Mouse (Mus musculus): Measurements from ENCODE around the gene Chd3. TPM values are rescaled to one million over a fixed set of nuclear protein-coding genes. Genes with fewer than 3 reads are reported as not detected.
A peak's percentile ranks its signal among the peaks of the same experiment; 100 is the strongest.

Chd3 gene
- total and polyA plus RNA-seq, 2 experiments from 2014 or later, result 12.4 to 23.6 TPM

- ATAC-seq (ENCODE audit: insufficient read depth, low read depth) (no peak), DNase-seq (ENCODE audit: low spot score) (no peak)
- Histone ChIP-seq H3K9ac (replicated peaks; ENCODE audit: low read depth, low read length) (no peak overlapping the region), H3K27ac (ENCODE audit: low read depth) (no peak overlapping the region), H3K27me3 (ENCODE audit: control insufficient read depth, insufficient read depth, low read length) (no peaks in the 10 kb centered on the region), H3K4me3 (ENCODE audit: low read depth, low read length) (no peak overlapping the region), H3K9me3 (replicated peaks; ENCODE audit: control insufficient read depth, low read length) (no peaks in the 10 kb centered on the region), H3K36me3 (replicated peaks; ENCODE audit: control insufficient read depth, insufficient read depth, low read length) (peaks cover 70% of the 10 kb centered on the region), H3K4me1 (ENCODE audit: control insufficient read depth, insufficient read depth) (peaks cover 7% of the 10 kb centered on the region; the same call in 1 of the 2 replicates), H3K4me2 (ENCODE audit: low read depth, low read length) (no peak overlapping the region)
- 91% methylated on average over 24 of the region's 24 CpGs for WGBS
- TF ChIP-seq EP300 (IDR thresholded peaks at IDR 0.05; ENCODE audit: low read depth) (no peak), CTCF (IDR thresholded peaks at IDR 0.05; ENCODE audit: low read depth) (no peak)
Measured at GRCm38 (mm10) chr11:69405397-69406200, 36.4 kb upstream of the Chd3 start.

DNA sequence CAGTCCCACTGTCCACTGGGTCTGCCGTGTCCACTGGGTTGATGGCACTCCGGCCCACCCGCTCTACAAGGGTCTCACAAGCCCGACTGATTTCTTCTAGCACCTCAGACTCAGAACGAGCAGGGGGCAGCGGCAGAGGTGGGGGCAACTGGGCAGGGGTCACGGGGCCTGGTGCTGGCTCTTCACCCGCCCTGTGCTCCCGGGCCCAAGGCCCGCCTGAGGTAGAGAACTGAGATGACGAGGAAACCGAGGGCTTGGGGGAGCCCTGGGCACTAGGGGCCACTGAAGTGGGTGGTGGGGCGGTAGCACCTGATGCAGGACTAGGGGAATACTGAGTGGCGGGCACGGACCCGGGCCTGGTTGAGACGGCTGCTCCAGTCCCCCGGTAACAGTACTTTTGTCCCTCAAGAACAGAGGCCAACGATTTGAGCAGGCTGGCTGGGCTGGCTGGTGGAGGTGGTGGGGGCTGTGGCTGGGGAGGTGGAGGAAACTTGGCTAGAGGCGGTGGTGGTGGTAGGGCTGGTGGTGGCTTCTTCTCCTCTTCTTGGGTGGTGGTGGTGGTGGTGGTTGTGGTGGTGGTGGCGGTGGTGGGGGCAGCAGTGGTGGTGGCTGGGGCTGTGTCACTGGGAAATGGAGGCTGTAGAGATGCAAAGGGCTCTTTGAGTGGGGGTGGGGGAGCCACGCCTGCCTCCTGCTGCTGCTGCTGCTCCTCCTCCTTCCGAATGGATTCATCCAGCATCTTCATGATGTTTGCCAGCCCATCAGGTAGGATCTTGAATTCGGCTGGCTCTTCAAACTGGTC lies 35.6 kb upstream of the Chd3 start:
- whole genome bisulfite sequencing, result 89% methylated on average over 21 of the region's 24 CpGs
- no peaks in the 10 kb centered on the region for H3K27me3 ChIP-seq (ENCODE audit: control insufficient read depth, insufficient read depth, low read length)
- no peak overlapping the region for H3K4me2 ChIP-seq (ENCODE audit: low read depth, low read length)
- no peak for DNase-seq (ENCODE audit: low spot score)
- H3K9ac ChIP-seq (replicated peaks; ENCODE audit: low read depth, low read length), result no peak overlapping the region
- TF ChIP-seq CTCF (IDR thresholded peaks at IDR 0.05; ENCODE audit: low read depth), result no peak
- no peaks in the 10 kb centered on the region for H3K9me3 ChIP-seq (replicated peaks; ENCODE audit: control insufficient read depth, low read length)
- peaks cover 7% of the 10 kb centered on the region; the same call in 1 of the 2 replicates for H3K4me1 ChIP-seq (ENCODE audit: control insufficient read depth, insufficient read depth)
- H3K36me3 ChIP-seq (replicated peaks; ENCODE audit: control insufficient read depth, insufficient read depth, low read length), result peaks cover 78% of the 10 kb centered on the region
- no peak overlapping the region for H3K4me3 ChIP-seq (ENCODE audit: low read depth, low read length)
- ATAC-seq (ENCODE audit: insufficient read depth, low read depth), result no peak
- no peak overlapping the region for H3K27ac ChIP-seq (ENCODE audit: low read depth)

DNA sequence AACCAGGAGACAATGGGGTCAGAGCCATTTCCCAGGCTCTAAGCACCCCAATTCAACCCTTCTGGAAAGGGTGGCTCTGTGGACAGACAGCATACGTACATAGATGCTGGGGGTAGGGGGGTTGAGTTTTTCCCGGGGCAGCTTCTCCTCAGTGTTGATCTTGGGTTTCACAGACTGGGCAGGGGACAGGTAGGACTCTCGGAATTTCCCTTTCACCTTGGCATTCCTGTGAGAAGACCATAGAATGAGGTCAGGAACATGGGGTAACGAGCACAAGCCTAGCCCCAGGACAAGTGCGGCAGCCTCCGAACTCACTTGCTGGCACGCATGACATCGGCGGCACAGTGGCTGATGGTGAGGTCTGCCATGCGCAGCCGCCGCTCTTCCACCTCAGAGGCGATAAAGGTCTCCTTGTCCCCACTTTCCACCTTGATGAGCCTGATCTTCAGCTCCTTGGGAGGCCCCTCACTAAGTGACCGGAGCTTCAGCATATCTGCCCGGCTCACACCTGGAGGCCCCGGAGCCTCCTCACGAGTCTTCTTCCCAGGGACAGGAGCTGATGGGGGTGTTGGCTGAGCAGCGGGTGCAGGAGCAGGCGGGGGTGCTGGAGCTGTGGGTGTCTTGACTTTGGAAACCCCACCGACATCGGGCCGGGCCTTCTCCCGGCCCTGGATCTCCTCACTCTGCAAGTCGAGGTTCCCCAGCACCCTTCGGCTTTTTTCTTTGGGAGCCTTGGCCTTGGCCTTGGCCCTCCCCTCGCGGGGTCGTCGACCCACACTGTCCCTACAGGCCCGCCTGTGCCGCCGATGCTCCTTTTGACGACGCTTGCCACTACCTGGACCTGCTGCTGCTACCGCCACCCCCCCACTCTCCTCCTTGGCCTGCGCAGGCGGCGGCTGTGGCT lies 34.7 kb upstream of the Chd3 start:
- H3K9ac ChIP-seq (replicated peaks; ENCODE audit: low read depth, low read length), result no peak overlapping the region
- no peak for TF ChIP-seq CTCF (IDR thresholded peaks at IDR 0.05; ENCODE audit: low read depth)
- no peaks in the 10 kb centered on the region for H3K9me3 ChIP-seq (replicated peaks; ENCODE audit: control insufficient read depth, low read length)
- H3K4me1 ChIP-seq (ENCODE audit: control insufficient read depth, insufficient read depth), result peaks cover 7% of the 10 kb centered on the region; the same call in 1 of the 2 replicates
- H3K27me3 ChIP-seq (ENCODE audit: control insufficient read depth, insufficient read depth, low read length), result no peaks in the 10 kb centered on the region
- no peak overlapping the region for H3K27ac ChIP-seq (ENCODE audit: low read depth)
- DNase-seq (ENCODE audit: low spot score) (no peak), ATAC-seq (ENCODE audit: insufficient read depth, low read depth) (no peak)
- H3K36me3 ChIP-seq (replicated peaks; ENCODE audit: control insufficient read depth, insufficient read depth, low read length), result peaks cover 84% of the 10 kb centered on the region
- H3K4me2 ChIP-seq (ENCODE audit: low read depth, low read length), result no peak overlapping the region
- 89% methylated on average over 34 of the region's 38 CpGs for WGBS
- no peak overlapping the region for H3K4me3 ChIP-seq (ENCODE audit: low read depth, low read length)

DNA sequence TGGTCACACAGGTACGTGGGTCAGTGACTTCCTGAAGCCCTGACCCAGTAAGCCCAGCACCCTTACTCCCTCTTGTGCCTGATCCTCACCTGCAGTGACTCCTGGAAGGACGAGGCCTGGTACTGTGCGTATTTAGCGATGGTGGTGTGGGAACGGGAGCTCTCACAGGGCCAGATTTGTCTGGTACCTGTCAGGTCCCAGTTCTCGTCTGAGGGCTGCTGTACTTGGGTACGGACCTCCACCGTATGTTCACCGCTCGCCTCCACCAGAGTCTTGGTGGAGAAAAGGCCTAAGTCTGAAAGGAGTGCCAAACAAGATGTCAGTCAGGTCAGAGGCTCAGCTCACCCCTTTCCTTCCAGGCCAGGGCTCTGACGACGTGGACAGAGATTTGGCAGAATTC lies 32.8 kb upstream of the Chd3 start:
- H3K36me3 ChIP-seq (replicated peaks; ENCODE audit: control insufficient read depth, insufficient read depth, low read length), result peaks cover 76% of the 10 kb centered on the region
- no peaks in the 10 kb centered on the region for H3K27me3 ChIP-seq (ENCODE audit: control insufficient read depth, insufficient read depth, low read length)
- WGBS, result 88% methylated on average over 12 of the region's 12 CpGs
- TF ChIP-seq EP300 (IDR thresholded peaks at IDR 0.05; ENCODE audit: low read depth), result no peak
- no peak for TF ChIP-seq CTCF (IDR thresholded peaks at IDR 0.05; ENCODE audit: low read depth)
- no peak for ATAC-seq (ENCODE audit: insufficient read depth, low read depth)
- no peaks in the 10 kb centered on the region for H3K4me1 ChIP-seq (ENCODE audit: control insufficient read depth, insufficient read depth)
- DNase-seq (ENCODE audit: low spot score), result peak; percentile 4
- H3K9me3 ChIP-seq (replicated peaks; ENCODE audit: control insufficient read depth, low read length), result no peaks in the 10 kb centered on the region
- H3K4me2 ChIP-seq (ENCODE audit: low read depth, low read length), result no peak overlapping the region
- no peak overlapping the region for H3K9ac ChIP-seq (replicated peaks; ENCODE audit: low read depth, low read length)
- H3K4me3 ChIP-seq (ENCODE audit: low read depth, low read length), result no peak overlapping the region
- H3K27ac ChIP-seq (ENCODE audit: low read depth), result no peak overlapping the region

- DNase-seq (ENCODE audit: low spot score) (peak; percentile 94), ATAC-seq (ENCODE audit: insufficient read depth, low read depth) (peak; percentile 63)
- Histone ChIP-seq H3K4me2 (ENCODE audit: low read depth, low read length) (no peak overlapping the region), H3K27me3 (ENCODE audit: control insufficient read depth, insufficient read depth, low read length) (no peaks in the 10 kb centered on the region), H3K4me1 (ENCODE audit: control insufficient read depth, insufficient read depth) (no peaks in the 10 kb centered on the region), H3K27ac (ENCODE audit: low read depth) (no peak overlapping the region), H3K4me3 (ENCODE audit: low read depth, low read length) (no peak overlapping the region), H3K9me3 (replicated peaks; ENCODE audit: control insufficient read depth, low read length) (no peaks in the 10 kb centered on the region), H3K9ac (replicated peaks; ENCODE audit: low read depth, low read length) (no peak overlapping the region), H3K36me3 (replicated peaks; ENCODE audit: control insufficient read depth, insufficient read depth, low read length) (peaks cover 69% of the 10 kb centered on the region)
- WGBS, result 19% methylated on average over 22 of the region's 22 CpGs
- TF ChIP-seq CTCF (IDR thresholded peaks at IDR 0.05; ENCODE audit: low read depth) (peak; percentile 95), EP300 (IDR thresholded peaks at IDR 0.05; ENCODE audit: low read depth) (no peak)
Measured at GRCm38 (mm10) chr11:69401210-69401637, 32.0 kb upstream of the Chd3 start.

Data from heart, postnatal 0 days (tissue).